Mouse (Mus musculus) embryonic fibroblast, embryonic 13.5 days (primary cell): Measurements from ENCODE around the gene Arhgef6. TPM values are rescaled to one million over a fixed set of nuclear protein-coding genes. Genes with fewer than 3 reads are reported as not detected.

Source experiments
- H3K27ac ChIP-seq: 2 replicates; pipeline ENCODE4 v1.5.1; 2012; ENCODE audit warnings: low read length, control low read depth, inconsistent platforms; ENCODE audit not compliant: insufficient read depth
- H3K4me1 ChIP-seq: 2 replicates; pipeline ENCODE4 v1.6.1; 2011; ENCODE audit warnings: low read length; ENCODE audit not compliant: control insufficient read depth, insufficient read depth
- H3K4me3 ChIP-seq: 2 replicates; pipeline ENCODE4 v1.5.1; 2011; ENCODE audit warnings: mild to moderate bottlenecking, control low read depth, low read length; ENCODE audit not compliant: insufficient read depth
- CTCF ChIP-seq: IDR thresholded peaks from 2 replicates; pipeline ENCODE4 v1.5.1; 2011; ENCODE audit warnings: mild to moderate bottlenecking, control low read depth, low read length, moderate library complexity, borderline replicate concordance; ENCODE audit not compliant: insufficient read depth
- POLR2A ChIP-seq: IDR thresholded peaks from 2 replicates; pipeline ENCODE4 v1.6.1; 2011; ENCODE audit warnings: low read depth, mild to moderate bottlenecking, control low read depth, low read length, moderate library complexity
- polyA plus RNA-seq: library from polyadenylated mRNA; stranded (reverse); fragments of >200 nt; gene quantifications from 2 replicates; pipeline ENCODE4 v1.2.4, GENCODE M21; 2011; ENCODE audit warnings: low read depth; ENCODE audit not compliant: missing spikeins, insufficient read length

Arhgef6 gene
- polyA plus RNA-seq, 1 experiment = 11.4 TPM

- no peak for TF ChIP-seq CTCF
- no peak for TF ChIP-seq POLR2A
- H3K27ac ChIP-seq = no peak within 1 kb of the TSS
- no peak within 1 kb of the TSS for H3K4me3 ChIP-seq
- no peaks in the 10 kb centered on the region for H3K4me1 ChIP-seq
Observed at GRCm38 (mm10) chrX:57211876-57212275, 126.7 kb downstream of the Arhgef6 start, which contains the start of gene Cd40lg. Cd40lg (plus strand) TSS chrX:57212143.

- Histone ChIP-seq H3K4me1 (no peaks in the 10 kb centered on the region), H3K4me3 (no peak overlapping the region), H3K27ac (no peak overlapping the region)
- TF ChIP-seq CTCF (no peak), POLR2A (no peak)
Observed at GRCm38 (mm10) chrX:57210591-57210990, 127.9 kb downstream of the Arhgef6 start.

- TF ChIP-seq CTCF (no peak), POLR2A (no peak)
- no peaks in the 10 kb centered on the region for H3K4me1 ChIP-seq
Observed at GRCm38 (mm10) chrX:57200397-57200796, 138.1 kb downstream of the Arhgef6 start.

GRCm38 (mm10) chrX:57198036-57198435, 140.5 kb downstream of the Arhgef6 start:
- TF ChIP-seq CTCF (no peak), POLR2A (no peak)
- no peaks in the 10 kb centered on the region for H3K4me1 ChIP-seq
- H3K27ac ChIP-seq = no peak overlapping the region
- H3K4me3 ChIP-seq = no peak overlapping the region

More at GRCm38 (mm10) chrX:57200397-57200796, 138.1 kb downstream of the Arhgef6 start:
- H3K27ac ChIP-seq = no peak overlapping the region
- no peak overlapping the region for H3K4me3 ChIP-seq

GRCm38 (mm10) chrX:57196319-57196718, 142.2 kb downstream of the Arhgef6 start:
- TF ChIP-seq POLR2A (no peak), CTCF (no peak)

GRCm38 (mm10) chrX:57189335-57189734, 149.2 kb downstream of the Arhgef6 start:
- H3K27ac ChIP-seq = no peak overlapping the region
- H3K4me1 ChIP-seq = no peaks in the 10 kb centered on the region
- no peak overlapping the region for H3K4me3 ChIP-seq
- no peak for TF ChIP-seq POLR2A
- TF ChIP-seq CTCF = no peak

More at GRCm38 (mm10) chrX:57196319-57196718, 142.2 kb downstream of the Arhgef6 start:
- Histone ChIP-seq H3K4me3 (no peak overlapping the region), H3K27ac (no peak overlapping the region), H3K4me1 (no peaks in the 10 kb centered on the region)

- Histone ChIP-seq H3K27ac (no peak overlapping the region), H3K4me3 (no peak overlapping the region), H3K4me1 (no peaks in the 10 kb centered on the region)
- TF ChIP-seq CTCF (no peak), POLR2A (no peak)
Observed at GRCm38 (mm10) chrX:57187301-57187700, 151.2 kb downstream of the Arhgef6 start.

GRCm38 (mm10) chrX:57183359-57183758, 155.2 kb downstream of the Arhgef6 start:
- no peak for TF ChIP-seq CTCF
- no peak for TF ChIP-seq POLR2A

GRCm38 (mm10) chrX:57182470-57182869, 156.1 kb downstream of the Arhgef6 start:
- TF ChIP-seq POLR2A (no peak), CTCF (no peak)
- Histone ChIP-seq H3K4me1 (no peaks in the 10 kb centered on the region), H3K27ac (no peak overlapping the region), H3K4me3 (no peak overlapping the region)

More at GRCm38 (mm10) chrX:57183359-57183758, 155.2 kb downstream of the Arhgef6 start:
- H3K4me3 ChIP-seq = no peak overlapping the region
- H3K27ac ChIP-seq = no peak overlapping the region
- H3K4me1 ChIP-seq = no peaks in the 10 kb centered on the region

Other genes starting within 250 kb of the Arhgef6 start
- gene Cd40lg, start 126.6 kb downstream of the Arhgef6 start, polyA plus RNA-seq = not detected in 2 replicates
- gene Rbmx, start 54.3 kb upstream of the Arhgef6 start, polyA plus RNA-seq = 31.9 and 54.7 TPM in 2 replicates
- gene Gm364, start 70.4 kb upstream of the Arhgef6 start, polyA plus RNA-seq = not detected in 2 replicates
- gene Gpr101, start 165.0 kb upstream of the Arhgef6 start, polyA plus RNA-seq = not detected in 2 replicates